Mouse (Mus musculus) liver, postnatal 0 days (tissue): ENCODE measurements around the gene Galnt18.

Experiments used
- CTCF ChIP-seq: sonication (generic); IDR thresholded peaks from 2 replicates; pipeline ENCODE4 v1.5.1; 2016; ENCODE audit warnings: antibody characterized with exemption, low read depth
- EP300 ChIP-seq: IDR thresholded peaks from 2 replicates; pipeline ENCODE4 v1.6.1; 2016; ENCODE audit warnings: antibody characterized with exemption, low read depth, mild to moderate bottlenecking

- no peak for TF ChIP-seq EP300
- no peak for TF ChIP-seq CTCF
Measured at GRCm38 (mm10) chr7:111762754-111763153, 17.0 kb downstream of the Galnt18 start.
